Mouse (Mus musculus): ENCODE results near the gene Olfr1490. TPM values are rescaled to one million over a fixed set of nuclear protein-coding genes. Genes with fewer than 3 reads are reported as not detected.
"Not testable (repeated sequence)": the region's sequence is repeated elsewhere in the genome, so short reads cannot be mapped to it uniquely, and the experiment has no call there.

Olfr1490 gene
- not detected in 2 replicates for polyA plus RNA-seq (2015; fragmentation: Nextera tagmentation; extraction: Ambion mirVana)

DNA sequence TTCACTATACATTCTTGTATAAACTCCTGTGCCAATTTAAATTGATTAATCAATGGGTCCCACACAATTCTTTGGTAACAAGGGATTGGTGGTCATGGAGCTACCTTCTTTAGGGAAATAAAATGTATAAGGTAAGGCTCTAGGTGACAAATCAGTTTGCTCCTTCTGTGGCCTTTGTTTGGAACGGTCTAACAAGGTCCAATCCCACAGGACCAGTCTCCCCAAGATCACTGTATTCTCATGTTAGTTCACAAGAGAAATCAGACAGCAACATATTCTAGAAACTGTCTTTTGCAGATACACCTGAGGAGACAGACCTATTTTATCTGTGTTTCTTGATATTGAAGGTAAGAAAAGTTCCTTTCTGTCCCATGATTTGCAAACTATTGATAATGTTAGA is at the start of gene Olfr1490:
Gene Olfr1490, plus strand, starts transcription at position 301 of the 400 bp plus-strand sequence.
- Histone ChIP-seq H3K27ac (no peak within 1 kb of the TSS), H3K36me3 (no peaks in the 10 kb centered on the region), H3K9ac (no peak within 1 kb of the TSS), H3K4me1 (no peaks in the 10 kb centered on the region), H3K4me3 (no peak within 1 kb of the TSS), H3K27me3 (no peaks in the 10 kb centered on the region), H3K9me3 (no peaks in the 10 kb centered on the region), H3K4me2 (replicated peaks) (no peak within 1 kb of the TSS)
- ATAC-seq (ENCODE audit: low FRiP score, low read depth): no peak
- 67% methylated on average over 1 of the region's 1 CpGs for WGBS

GRCm38 (mm10) chr19:13617075-13617474 is 33.8 kb upstream of the Olfr1490 start, which contains the start of gene Olfr1487:
TSS of gene Olfr1487 (plus strand) at chr19:13617375.
- not testable (repeated sequence) for H3K4me3 ChIP-seq; H3K27me3 ChIP-seq; H3K27ac ChIP-seq; H3K4me2 ChIP-seq (replicated peaks); H3K9ac ChIP-seq; H3K36me3 ChIP-seq; H3K4me1 ChIP-seq; ATAC-seq (ENCODE audit: low FRiP score, low read depth)
- H3K9me3 ChIP-seq: peaks cover 14% of the 10 kb centered on the region
- WGBS: 83% methylated on average over 2 of the region's 2 CpGs

DNA sequence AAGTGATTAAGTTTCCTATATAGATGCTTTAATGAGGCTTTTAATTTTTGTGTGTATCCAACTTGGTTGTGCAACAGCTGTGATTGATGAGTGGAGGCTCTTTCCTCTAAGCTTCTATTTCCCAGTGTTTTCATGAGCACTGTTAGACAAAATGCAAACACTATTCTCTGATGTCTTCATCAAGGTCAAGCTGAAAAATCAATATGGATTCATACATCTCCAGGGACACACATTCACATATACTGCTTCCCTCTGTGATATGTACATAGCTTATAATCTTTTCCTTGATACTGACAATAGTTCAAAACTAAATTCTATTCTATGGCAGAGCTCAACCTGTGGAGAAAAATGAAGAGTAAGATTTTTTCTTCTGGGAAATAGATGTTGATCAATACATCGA is 19.6 kb upstream of the Olfr1490 start, which contains the start of gene Olfr1489:
Gene Olfr1489, plus strand, starts transcription at position 301 of the 400 bp plus-strand sequence.
- H3K27ac ChIP-seq: no peak within 1 kb of the TSS
- no peak within 1 kb of the TSS for H3K4me2 ChIP-seq (replicated peaks)
- no peak within 1 kb of the TSS for H3K4me3 ChIP-seq
- H3K4me1 ChIP-seq: no peaks in the 10 kb centered on the region
- H3K9ac ChIP-seq: no peak within 1 kb of the TSS
- no peaks in the 10 kb centered on the region for H3K36me3 ChIP-seq
- H3K9me3 ChIP-seq: peaks cover 6% of the 10 kb centered on the region; the same call in 1 of the 2 replicates
- 88% methylated on average over 1 of the region's 1 CpGs for WGBS
- no peak for ATAC-seq (ENCODE audit: low FRiP score, low read depth)
- H3K27me3 ChIP-seq: no peaks in the 10 kb centered on the region

DNA sequence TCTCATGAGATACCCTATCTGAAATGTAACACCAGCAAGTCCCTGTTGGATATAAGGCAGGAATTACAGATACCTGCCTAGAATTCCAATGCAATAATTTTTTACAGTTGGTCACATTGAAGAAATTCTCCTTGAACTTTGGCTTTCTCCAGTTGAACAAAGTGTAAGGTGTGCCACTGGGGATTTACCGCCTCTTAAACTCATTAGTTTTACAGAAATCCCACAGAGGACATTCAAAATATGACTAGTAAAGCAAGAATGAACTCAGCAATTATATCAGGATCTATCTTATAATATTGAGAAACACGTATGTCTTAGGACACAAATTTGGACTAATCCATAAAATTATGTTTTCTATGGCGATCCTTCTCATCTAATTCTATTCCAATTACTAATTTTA is 46.1 kb downstream of the Olfr1490 start, which contains the start of gene Olfr1491:
Gene Olfr1491, plus strand, starts transcription at position 301 of the 400 bp plus-strand sequence.
- 76% methylated on average over 3 of the region's 3 CpGs for WGBS
- Histone ChIP-seq H3K36me3 (no peaks in the 10 kb centered on the region), H3K9me3 (no peaks in the 10 kb centered on the region), H3K4me1 (no peaks in the 10 kb centered on the region), H3K4me3 (no peak within 1 kb of the TSS), H3K27ac (no peak within 1 kb of the TSS), H3K9ac (no peak within 1 kb of the TSS), H3K27me3 (no peaks in the 10 kb centered on the region), H3K4me2 (replicated peaks) (no peak within 1 kb of the TSS)
- no peak for ATAC-seq (ENCODE audit: low FRiP score, low read depth)

Small RNA genes within 50 kb of the gene (microRNA-seq; reads per million reads assigned to microRNA genes)
- gene Gm23931: not detected

Other genes with a start within 250 kb of the Olfr1490 start
- gene Olfr1469, start 243.2 kb upstream of the Olfr1490 start, polyA plus RNA-seq (2015; fragmentation: Nextera tagmentation; extraction: Ambion mirVana): not detected in 2 replicates
- gene Olfr1471, start 207.7 kb upstream of the Olfr1490 start, polyA plus RNA-seq (2015; fragmentation: Nextera tagmentation; extraction: Ambion mirVana): not detected in 2 replicates
- not detected in 2 replicates for gene Olfr1472, start 195.0 kb upstream of the Olfr1490 start, polyA plus RNA-seq (2015; fragmentation: Nextera tagmentation; extraction: Ambion mirVana)
- gene Olfr1474, start 181.5 kb upstream of the Olfr1490 start, polyA plus RNA-seq (2015; fragmentation: Nextera tagmentation; extraction: Ambion mirVana): not detected in 2 replicates
- not detected in 2 replicates for gene Olfr1475, start 170.9 kb upstream of the Olfr1490 start, polyA plus RNA-seq (2015; fragmentation: Nextera tagmentation; extraction: Ambion mirVana)
- gene Olfr1477, start 150.5 kb upstream of the Olfr1490 start, polyA plus RNA-seq (2015; fragmentation: Nextera tagmentation; extraction: Ambion mirVana): not detected in 2 replicates
- gene Olfr1480, start 123.2 kb upstream of the Olfr1490 start, polyA plus RNA-seq (2015; fragmentation: Nextera tagmentation; extraction: Ambion mirVana): not detected in 2 replicates
- gene Olfr1484, start 67.6 kb upstream of the Olfr1490 start, polyA plus RNA-seq (2015; fragmentation: Nextera tagmentation; extraction: Ambion mirVana): not detected in 2 replicates
- not detected in 2 replicates for gene Olfr1487, start 33.7 kb upstream of the Olfr1490 start, polyA plus RNA-seq (2015; fragmentation: Nextera tagmentation; extraction: Ambion mirVana)
- gene Olfr1489, start 19.5 kb upstream of the Olfr1490 start, polyA plus RNA-seq (2015; fragmentation: Nextera tagmentation; extraction: Ambion mirVana): not detected in 2 replicates
- gene Olfr1491, start 46.2 kb downstream of the Olfr1490 start, polyA plus RNA-seq (2015; fragmentation: Nextera tagmentation; extraction: Ambion mirVana): not detected in 2 replicates
- gene Olfr1493-ps1, start 72.2 kb downstream of the Olfr1490 start, polyA plus RNA-seq (2015; fragmentation: Nextera tagmentation; extraction: Ambion mirVana): not detected in 2 replicates
- gene Olfr1494, start 88.6 kb downstream of the Olfr1490 start, polyA plus RNA-seq (2015; fragmentation: Nextera tagmentation; extraction: Ambion mirVana): not detected in 2 replicates
- not detected in 2 replicates for gene Olfr1495, start 113.5 kb downstream of the Olfr1490 start, polyA plus RNA-seq (2015; fragmentation: Nextera tagmentation; extraction: Ambion mirVana)
- gene Olfr1496, start 126.8 kb downstream of the Olfr1490 start, polyA plus RNA-seq (2015; fragmentation: Nextera tagmentation; extraction: Ambion mirVana): not detected in 2 replicates
- gene Olfr1497, start 147.1 kb downstream of the Olfr1490 start, polyA plus RNA-seq (2015; fragmentation: Nextera tagmentation; extraction: Ambion mirVana): not detected in 2 replicates
- gene Olfr1499, start 168.4 kb downstream of the Olfr1490 start, polyA plus RNA-seq (2015; fragmentation: Nextera tagmentation; extraction: Ambion mirVana): not detected in 2 replicates
- not detected in 2 replicates for gene Olfr1500, start 179.4 kb downstream of the Olfr1490 start, polyA plus RNA-seq (2015; fragmentation: Nextera tagmentation; extraction: Ambion mirVana)
- not detected in 2 replicates for gene Olfr1501, start 199.6 kb downstream of the Olfr1490 start, polyA plus RNA-seq (2015; fragmentation: Nextera tagmentation; extraction: Ambion mirVana)
- not detected in 2 replicates for gene Olfr1502, start 210.7 kb downstream of the Olfr1490 start, polyA plus RNA-seq (2015; fragmentation: Nextera tagmentation; extraction: Ambion mirVana)
- gene Olfr1504, start 246.8 kb downstream of the Olfr1490 start, polyA plus RNA-seq (2015; fragmentation: Nextera tagmentation; extraction: Ambion mirVana): not detected in 2 replicates

Data from limb, embryonic 13.5 days (tissue).